Mouse (Mus musculus): Measurements from ENCODE around the gene Dnajc14. TPM values are rescaled to one million over a fixed set of nuclear protein-coding genes. Genes with fewer than 3 reads are reported as not detected.

Gene Dnajc14
- polyA plus RNA-seq, 1 experiment from 2014 or later = 31.8 TPM

GRCm38 (mm10) chr10:128823821-128824220, 20.0 kb downstream of the Dnajc14 start:
- WGBS = 96% methylated on average over 9 of the region's 9 CpGs
- Histone ChIP-seq H3K9ac (ENCODE audit: low read depth, low read length) (no peak overlapping the region), H3K27me3 (ENCODE audit: control insufficient read depth, insufficient read depth, low read length) (no peaks in the 10 kb centered on the region), H3K4me2 (replicated peaks; ENCODE audit: low read depth, low read length) (no peak overlapping the region), H3K9me3 (ENCODE audit: control insufficient read depth, low read length) (no peaks in the 10 kb centered on the region), H3K27ac (ENCODE audit: low read depth, low read length) (no peak overlapping the region), H3K4me1 (replicated peaks; ENCODE audit: control insufficient read depth, insufficient read depth, low read length) (peaks cover 3% of the 10 kb centered on the region; the same call in 1 of the 2 replicates), H3K36me3 (ENCODE audit: control insufficient read depth, insufficient read depth, low read length) (no peaks in the 10 kb centered on the region), H3K4me3 (ENCODE audit: low read depth, low read length) (no peak overlapping the region)
- no peak for DNase-seq (ENCODE audit: low spot score)
- ATAC-seq (ENCODE audit: low FRiP score) = no peak

GRCm38 (mm10) chr10:128837400-128837799, 33.5 kb downstream of the Dnajc14 start:
- H3K27me3 ChIP-seq (ENCODE audit: control insufficient read depth, insufficient read depth, low read length) = no peaks in the 10 kb centered on the region
- no peak overlapping the region for H3K9ac ChIP-seq (ENCODE audit: low read depth, low read length)
- no peak overlapping the region for H3K4me3 ChIP-seq (ENCODE audit: low read depth, low read length)
- H3K9me3 ChIP-seq (ENCODE audit: control insufficient read depth, low read length) = no peaks in the 10 kb centered on the region
- H3K4me1 ChIP-seq (replicated peaks; ENCODE audit: control insufficient read depth, insufficient read depth, low read length) = no peaks in the 10 kb centered on the region
- DNase-seq (ENCODE audit: low spot score) (no peak), ATAC-seq (ENCODE audit: low FRiP score) (no peak)
- no peak overlapping the region for H3K27ac ChIP-seq (ENCODE audit: low read depth, low read length)
- peaks cover 3% of the 10 kb centered on the region; the same call in 1 of the 2 replicates for H3K36me3 ChIP-seq (ENCODE audit: control insufficient read depth, insufficient read depth, low read length)
- H3K4me2 ChIP-seq (replicated peaks; ENCODE audit: low read depth, low read length) = no peak overlapping the region

GRCm38 (mm10) chr10:128839434-128839833, 35.6 kb downstream of the Dnajc14 start:
- no peaks in the 10 kb centered on the region for H3K27me3 ChIP-seq (ENCODE audit: control insufficient read depth, insufficient read depth, low read length)
- H3K4me1 ChIP-seq (replicated peaks; ENCODE audit: control insufficient read depth, insufficient read depth, low read length) = no peaks in the 10 kb centered on the region
- no peak overlapping the region for H3K9ac ChIP-seq (ENCODE audit: low read depth, low read length)
- ATAC-seq (ENCODE audit: low FRiP score) (no peak), DNase-seq (ENCODE audit: low spot score) (no peak)
- H3K9me3 ChIP-seq (ENCODE audit: control insufficient read depth, low read length) = no peaks in the 10 kb centered on the region
- H3K27ac ChIP-seq (ENCODE audit: low read depth, low read length) = no peak overlapping the region
- H3K36me3 ChIP-seq (ENCODE audit: control insufficient read depth, insufficient read depth, low read length) = 0 out of 2 replicates have a peak, but pooled peaks cover 5% of the 10 kb centered on the region
- H3K4me2 ChIP-seq (replicated peaks; ENCODE audit: low read depth, low read length) = no peak overlapping the region
- H3K4me3 ChIP-seq (ENCODE audit: low read depth, low read length) = no peak overlapping the region

GRCm38 (mm10) chr10:128840612-128841011, 36.8 kb downstream of the Dnajc14 start:
- Histone ChIP-seq H3K36me3 (ENCODE audit: control insufficient read depth, insufficient read depth, low read length) (0 out of 2 replicates have a peak, but pooled peaks cover 5% of the 10 kb centered on the region), H3K27me3 (ENCODE audit: control insufficient read depth, insufficient read depth, low read length) (no peaks in the 10 kb centered on the region)
- no peak for DNase-seq (ENCODE audit: low spot score)

GRCm38 (mm10) chr10:128843260-128843659, 39.4 kb downstream of the Dnajc14 start:
- Histone ChIP-seq H3K4me2 (replicated peaks; ENCODE audit: low read depth, low read length) (no peak overlapping the region), H3K27ac (ENCODE audit: low read depth, low read length) (no peak overlapping the region)
- WGBS = 94% methylated on average over 5 of the region's 5 CpGs

More at GRCm38 (mm10) chr10:128840612-128841011, 36.8 kb downstream of the Dnajc14 start:
- no peak overlapping the region for H3K27ac ChIP-seq (ENCODE audit: low read depth, low read length)
- no peak overlapping the region for H3K4me3 ChIP-seq (ENCODE audit: low read depth, low read length)
- ATAC-seq (ENCODE audit: low FRiP score) = no peak
- no peak overlapping the region for H3K4me2 ChIP-seq (replicated peaks; ENCODE audit: low read depth, low read length)
- no peaks in the 10 kb centered on the region for H3K9me3 ChIP-seq (ENCODE audit: control insufficient read depth, low read length)
- H3K4me1 ChIP-seq (replicated peaks; ENCODE audit: control insufficient read depth, insufficient read depth, low read length) = no peaks in the 10 kb centered on the region
- no peak overlapping the region for H3K9ac ChIP-seq (ENCODE audit: low read depth, low read length)

GRCm38 (mm10) chr10:128845516-128845915, 41.7 kb downstream of the Dnajc14 start:
- Histone ChIP-seq H3K36me3 (ENCODE audit: control insufficient read depth, insufficient read depth, low read length) (0 out of 2 replicates have a peak, but pooled peaks cover 5% of the 10 kb centered on the region), H3K4me1 (replicated peaks; ENCODE audit: control insufficient read depth, insufficient read depth, low read length) (no peaks in the 10 kb centered on the region), H3K4me3 (ENCODE audit: low read depth, low read length) (no peak overlapping the region), H3K27me3 (ENCODE audit: control insufficient read depth, insufficient read depth, low read length) (no peaks in the 10 kb centered on the region), H3K9me3 (ENCODE audit: control insufficient read depth, low read length) (no peaks in the 10 kb centered on the region), H3K27ac (ENCODE audit: low read depth, low read length) (no peak overlapping the region), H3K9ac (ENCODE audit: low read depth, low read length) (no peak overlapping the region), H3K4me2 (replicated peaks; ENCODE audit: low read depth, low read length) (no peak overlapping the region)
- 73% methylated on average over 2 of the region's 2 CpGs for WGBS
- peak; percentile 58 for DNase-seq (ENCODE audit: low spot score)
- no peak for ATAC-seq (ENCODE audit: low FRiP score)

More at GRCm38 (mm10) chr10:128843260-128843659, 39.4 kb downstream of the Dnajc14 start:
- no peaks in the 10 kb centered on the region for H3K27me3 ChIP-seq (ENCODE audit: control insufficient read depth, insufficient read depth, low read length)
- H3K9ac ChIP-seq (ENCODE audit: low read depth, low read length) = no peak overlapping the region
- ATAC-seq (ENCODE audit: low FRiP score) = no peak
- no peak for DNase-seq (ENCODE audit: low spot score)
- 0 out of 2 replicates have a peak, but pooled peaks cover 5% of the 10 kb centered on the region for H3K36me3 ChIP-seq (ENCODE audit: control insufficient read depth, insufficient read depth, low read length)
- H3K4me1 ChIP-seq (replicated peaks; ENCODE audit: control insufficient read depth, insufficient read depth, low read length) = no peaks in the 10 kb centered on the region
- no peaks in the 10 kb centered on the region for H3K9me3 ChIP-seq (ENCODE audit: control insufficient read depth, low read length)
- no peak overlapping the region for H3K4me3 ChIP-seq (ENCODE audit: low read depth, low read length)

- no peak for ATAC-seq (ENCODE audit: low FRiP score)
- H3K27me3 ChIP-seq (ENCODE audit: control insufficient read depth, insufficient read depth, low read length) = no peaks in the 10 kb centered on the region
- H3K36me3 ChIP-seq (ENCODE audit: control insufficient read depth, insufficient read depth, low read length) = 0 out of 2 replicates have a peak, but pooled peaks cover 5% of the 10 kb centered on the region
- DNase-seq (ENCODE audit: low spot score) = no peak
- no peaks in the 10 kb centered on the region for H3K4me1 ChIP-seq (replicated peaks; ENCODE audit: control insufficient read depth, insufficient read depth, low read length)
- no peak overlapping the region for H3K4me2 ChIP-seq (replicated peaks; ENCODE audit: low read depth, low read length)
- WGBS = 97% methylated on average over 4 of the region's 4 CpGs
- no peak overlapping the region for H3K9ac ChIP-seq (ENCODE audit: low read depth, low read length)
- no peaks in the 10 kb centered on the region for H3K9me3 ChIP-seq (ENCODE audit: control insufficient read depth, low read length)
- no peak overlapping the region for H3K27ac ChIP-seq (ENCODE audit: low read depth, low read length)
- H3K4me3 ChIP-seq (ENCODE audit: low read depth, low read length) = no peak overlapping the region
These were observed 42.8 kb downstream of the Dnajc14 start for GRCm38 (mm10) chr10:128846664-128847063.

- no peak overlapping the region for H3K9ac ChIP-seq (ENCODE audit: low read depth, low read length)
- ATAC-seq (ENCODE audit: low FRiP score) (no peak), DNase-seq (ENCODE audit: low spot score) (no peak)
- H3K4me2 ChIP-seq (replicated peaks; ENCODE audit: low read depth, low read length) = no peak overlapping the region
- WGBS = 86% methylated on average over 2 of the region's 2 CpGs
- no peaks in the 10 kb centered on the region for H3K9me3 ChIP-seq (ENCODE audit: control insufficient read depth, low read length)
- no peak overlapping the region for H3K4me3 ChIP-seq (ENCODE audit: low read depth, low read length)
- no peaks in the 10 kb centered on the region for H3K4me1 ChIP-seq (replicated peaks; ENCODE audit: control insufficient read depth, insufficient read depth, low read length)
- no peak overlapping the region for H3K27ac ChIP-seq (ENCODE audit: low read depth, low read length)
- no peaks in the 10 kb centered on the region for H3K27me3 ChIP-seq (ENCODE audit: control insufficient read depth, insufficient read depth, low read length)
- H3K36me3 ChIP-seq (ENCODE audit: control insufficient read depth, insufficient read depth, low read length) = 0 out of 2 replicates have a peak, but pooled peaks cover under 1% of the 10 kb centered on the region
These were observed 44.6 kb downstream of the Dnajc14 start for GRCm38 (mm10) chr10:128848426-128848825.

GRCm38 (mm10) chr10:128850339-128850738, 46.5 kb downstream of the Dnajc14 start:
- no peak overlapping the region for H3K9ac ChIP-seq (ENCODE audit: low read depth, low read length)
- 0 out of 2 replicates have a peak, but pooled peaks cover 2% of the 10 kb centered on the region for H3K36me3 ChIP-seq (ENCODE audit: control insufficient read depth, insufficient read depth, low read length)
- ATAC-seq (ENCODE audit: low FRiP score) = no peak
- 70% methylated on average over 3 of the region's 3 CpGs for WGBS
- H3K4me1 ChIP-seq (replicated peaks; ENCODE audit: control insufficient read depth, insufficient read depth, low read length) = no peaks in the 10 kb centered on the region
- no peak overlapping the region for H3K4me2 ChIP-seq (replicated peaks; ENCODE audit: low read depth, low read length)
- H3K4me3 ChIP-seq (ENCODE audit: low read depth, low read length) = no peak overlapping the region
- H3K9me3 ChIP-seq (ENCODE audit: control insufficient read depth, low read length) = no peaks in the 10 kb centered on the region
- no peak overlapping the region for H3K27ac ChIP-seq (ENCODE audit: low read depth, low read length)
- no peaks in the 10 kb centered on the region for H3K27me3 ChIP-seq (ENCODE audit: control insufficient read depth, insufficient read depth, low read length)
- DNase-seq (ENCODE audit: low spot score) = no peak

Data from hindbrain, embryonic 11.5 days (tissue).